Mouse (Mus musculus) thymus, postnatal 25 days (tissue): ENCODE data around the gene Faah.

Source experiments
- DNase-seq: peaks from one replicate; pipeline ENCODE4 v3.0.0; 2022

Gene Faah

DNA sequence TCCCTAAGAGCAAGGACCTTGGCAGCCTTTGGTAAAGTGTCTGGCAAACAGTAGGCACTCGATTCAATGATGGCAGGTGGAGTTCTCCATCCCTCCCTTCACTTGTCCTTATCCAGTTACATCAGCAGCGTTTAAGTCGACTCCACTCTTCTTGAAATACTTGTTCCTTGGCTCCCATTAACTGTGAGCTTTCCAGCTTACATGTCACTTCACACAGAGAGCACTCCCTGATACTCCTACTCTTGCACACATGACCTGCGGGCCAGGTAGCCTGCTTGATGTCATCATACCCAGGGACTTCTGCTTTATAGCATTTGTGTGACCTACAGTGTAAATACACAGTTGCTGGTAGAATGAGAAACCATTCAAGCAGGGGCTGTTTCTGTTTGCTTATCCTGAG is 21.0 kb downstream of the Faah start:
- DNase-seq, result no peak

DNA sequence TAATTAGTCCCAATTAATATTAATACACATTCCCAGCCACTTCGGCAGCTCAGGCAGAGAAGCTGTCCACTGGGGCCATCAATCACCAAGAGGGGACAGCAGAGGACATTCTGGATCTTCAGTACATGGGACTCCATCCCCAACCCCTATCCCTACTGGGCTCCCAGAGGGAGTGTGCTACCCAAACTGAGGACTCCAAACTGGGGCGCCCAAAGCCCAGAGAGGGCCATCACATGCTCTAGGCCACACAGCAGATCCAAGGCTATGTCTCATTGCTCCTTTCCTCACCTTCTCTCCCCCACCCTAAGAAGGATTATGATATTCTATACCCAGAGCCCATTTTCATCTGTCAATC is 22.4 kb downstream of the Faah start:
- no peak for DNase-seq

DNA sequence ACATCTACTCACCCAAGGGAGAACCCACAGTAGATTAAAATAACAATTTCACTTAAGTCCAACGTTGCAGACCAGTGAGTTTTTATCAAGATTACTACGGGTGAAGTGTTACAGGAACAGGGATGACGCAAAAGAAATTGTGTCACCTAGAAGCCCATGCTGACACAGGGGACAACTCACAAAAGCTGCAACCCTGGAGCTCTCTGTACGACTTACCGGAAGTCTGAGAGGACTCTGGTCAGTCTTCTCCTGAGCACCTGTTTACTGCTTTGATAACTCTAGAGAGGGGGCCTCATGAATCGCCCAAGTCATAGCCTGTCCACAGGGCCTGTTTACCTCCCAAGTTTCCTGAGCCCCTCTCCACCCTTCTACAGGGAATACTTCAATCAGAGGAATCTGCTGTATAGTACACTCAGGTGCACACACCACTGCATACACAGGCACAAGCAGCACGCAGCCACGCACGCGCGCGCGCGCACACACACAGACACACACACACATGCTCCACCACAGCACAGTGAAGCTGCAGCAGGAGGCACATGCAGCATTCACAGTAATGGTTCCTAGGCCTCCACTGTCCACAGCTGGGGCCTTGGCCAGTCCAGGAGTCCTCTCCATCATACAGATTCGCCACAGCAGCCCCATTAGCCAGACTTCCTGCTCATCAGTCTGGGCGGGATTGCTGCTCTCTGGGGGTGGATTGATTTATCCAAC is 22.9 kb downstream of the Faah start:
- no peak for DNase-seq

DNA sequence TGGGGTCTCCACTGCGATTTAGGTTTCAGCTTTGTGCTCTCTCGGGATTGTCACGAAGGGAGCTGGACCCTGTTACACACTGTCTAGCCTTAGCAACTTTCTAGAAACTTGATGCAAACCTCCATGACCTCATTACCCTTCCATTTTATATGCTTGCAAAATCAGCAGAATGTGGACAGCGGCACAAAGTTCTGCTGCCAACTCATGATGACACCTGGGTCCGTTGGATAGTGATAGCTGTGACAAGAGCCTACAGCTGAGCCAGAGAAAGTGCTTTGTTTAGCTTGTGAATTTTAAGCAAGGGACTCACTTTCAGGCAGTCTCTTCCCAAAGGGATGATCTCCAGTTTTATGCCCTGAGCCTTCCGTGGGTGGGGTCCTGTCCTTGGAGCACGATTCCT is 28.3 kb downstream of the Faah start:
- no peak for DNase-seq

DNA sequence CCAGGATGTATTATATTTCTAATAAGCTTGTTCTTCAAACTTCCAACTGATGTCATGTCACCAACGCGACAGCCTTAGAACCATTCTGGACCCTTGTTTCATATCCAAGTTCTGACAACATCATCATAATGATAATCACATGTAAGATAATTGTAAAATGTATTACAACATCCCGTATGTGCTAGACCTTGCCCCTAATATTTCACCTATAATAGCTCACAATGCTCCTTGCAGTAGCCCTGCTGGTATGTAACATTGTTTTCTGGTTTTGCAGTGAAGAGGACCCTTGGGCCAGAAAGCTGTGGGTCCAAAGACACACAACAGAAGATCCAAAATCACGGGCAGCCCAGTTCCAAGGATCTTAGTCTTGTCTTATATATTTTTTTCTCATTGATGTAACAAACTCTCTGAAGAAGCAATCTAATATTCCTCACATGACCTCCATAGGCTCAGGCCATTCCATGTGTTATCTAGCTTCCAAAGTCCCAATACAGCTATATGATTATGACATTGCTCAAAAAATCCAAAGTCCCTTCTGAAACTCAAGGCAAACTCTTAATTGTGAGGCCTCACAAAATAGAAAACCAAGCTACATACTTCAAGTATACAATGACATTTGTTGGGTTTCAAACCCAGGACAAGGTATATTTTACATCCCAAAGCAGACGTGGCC is 29.7 kb downstream of the Faah start:
- no peak for DNase-seq

DNA sequence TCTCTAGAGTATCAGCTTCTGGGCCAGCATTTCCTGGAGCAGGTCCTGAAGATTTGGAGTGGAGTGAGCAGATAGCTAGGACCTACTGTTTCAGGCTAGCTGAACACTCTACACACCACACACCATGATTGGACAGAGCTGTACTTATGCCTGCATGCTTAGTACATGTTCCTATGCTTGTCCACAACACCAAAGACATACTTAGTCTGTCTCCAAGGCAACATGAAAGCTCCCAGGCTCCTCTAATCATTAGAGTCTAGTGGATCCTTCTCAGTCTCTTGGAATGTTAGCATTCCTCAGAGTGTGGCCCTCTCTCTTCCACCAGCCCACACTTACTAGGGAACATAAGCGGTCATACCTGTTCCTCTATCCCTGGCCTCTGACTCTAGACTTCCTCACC is 30.3 kb downstream of the Faah start:
- DNase-seq, result no peak

DNA sequence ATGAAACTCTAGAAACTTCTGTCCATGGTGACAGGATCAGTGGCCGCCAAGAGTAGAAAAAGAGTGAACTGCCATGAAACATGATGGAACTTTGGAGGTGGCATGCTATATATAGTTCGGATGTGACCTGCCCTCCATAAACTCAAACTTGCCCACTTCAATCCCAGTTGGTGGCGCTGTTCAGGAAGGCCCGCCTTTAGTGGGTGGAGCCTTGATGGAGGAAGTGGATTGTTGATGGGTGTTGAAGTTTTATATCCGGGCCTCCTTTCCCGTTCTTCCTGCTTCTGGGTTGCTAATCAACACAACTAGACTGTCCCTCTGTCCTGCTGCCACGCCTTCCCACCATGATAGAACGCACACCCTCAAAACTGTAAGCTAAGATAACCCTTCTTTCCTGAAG is 32.8 kb downstream of the Faah start:
- no peak for DNase-seq

DNA sequence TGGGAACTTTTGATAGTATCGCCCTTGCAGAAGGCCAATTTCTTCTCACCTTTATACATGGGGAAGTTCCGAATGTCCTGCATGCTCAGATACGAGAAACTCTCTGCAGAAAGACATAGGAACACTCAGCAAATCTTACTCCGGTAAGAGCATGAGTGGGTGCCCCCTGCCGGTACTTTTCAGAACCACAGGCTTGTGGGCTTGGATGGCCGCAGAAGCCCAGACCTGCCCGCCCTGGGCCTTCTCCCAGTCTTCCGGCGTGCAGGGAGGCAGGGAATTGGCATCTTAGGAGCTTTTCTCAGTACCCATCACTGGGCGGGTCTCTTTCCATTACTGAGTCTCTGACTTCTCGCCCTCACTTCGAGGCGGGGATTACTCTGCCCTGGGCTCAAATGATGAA is 33.6 kb downstream of the Faah start:
- DNase-seq, result peak; percentile 75

DNA sequence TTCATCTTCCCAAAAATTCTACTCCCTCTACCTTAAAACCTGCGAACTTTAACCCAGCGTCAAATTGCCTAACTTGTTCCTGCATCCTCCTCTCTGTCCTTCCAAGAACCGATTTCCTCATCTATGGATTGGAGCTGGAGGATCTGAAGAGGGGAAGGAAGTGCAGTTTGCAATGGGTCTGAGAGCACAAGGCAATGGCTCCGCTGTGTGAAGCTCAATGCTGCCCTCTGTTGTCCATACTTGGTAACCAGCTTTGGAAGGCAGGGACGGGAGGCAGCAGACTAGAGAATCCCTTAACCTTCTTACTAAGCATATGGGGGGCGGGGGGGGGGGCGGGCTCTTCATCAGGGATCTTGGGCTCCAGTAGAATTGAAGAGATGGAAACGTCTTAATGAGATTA is 37.0 kb downstream of the Faah start:
- DNase-seq, result peak; percentile 66

DNA sequence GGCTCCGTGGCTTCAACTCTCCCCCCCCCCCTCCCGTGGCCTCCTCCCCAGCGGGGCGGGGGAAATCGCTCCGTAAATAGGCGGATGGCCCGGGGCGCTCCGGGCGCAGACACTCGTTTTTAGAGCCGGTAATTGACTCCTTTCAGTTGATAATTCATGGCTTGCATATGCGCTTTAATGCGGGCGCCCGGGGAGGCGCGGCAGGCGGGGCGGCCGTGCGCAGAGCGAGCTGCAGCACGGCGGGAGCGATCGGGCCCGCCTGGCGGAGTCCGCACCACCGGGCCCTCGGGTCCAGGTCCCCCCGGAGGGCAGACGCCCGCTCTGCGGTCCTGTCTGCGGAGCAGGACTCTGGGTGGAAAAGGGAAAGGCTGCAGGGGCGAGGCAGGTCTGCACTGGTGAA is 38.3 kb downstream of the Faah start:
- DNase-seq, result no peak

DNA sequence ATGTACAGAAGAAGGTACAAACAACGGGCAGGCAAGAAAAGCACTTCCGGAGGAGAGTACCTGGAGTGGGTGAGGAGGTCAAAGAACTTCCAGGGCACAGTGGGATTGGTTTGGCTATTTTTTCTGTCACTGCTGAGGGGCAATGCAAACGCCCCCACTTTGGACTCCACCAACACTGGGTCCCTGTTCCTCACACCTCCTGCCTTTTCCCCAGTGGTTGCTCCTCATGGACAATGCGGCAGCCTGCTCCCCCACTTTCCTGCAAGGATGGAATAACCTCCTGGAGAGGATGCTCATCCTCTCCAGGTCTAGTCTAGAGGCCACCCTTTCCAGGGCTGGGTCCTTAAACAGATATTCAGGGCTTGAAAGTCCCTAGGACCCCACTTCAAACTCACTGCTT is 38.8 kb downstream of the Faah start:
- DNase-seq, result no peak

DNA sequence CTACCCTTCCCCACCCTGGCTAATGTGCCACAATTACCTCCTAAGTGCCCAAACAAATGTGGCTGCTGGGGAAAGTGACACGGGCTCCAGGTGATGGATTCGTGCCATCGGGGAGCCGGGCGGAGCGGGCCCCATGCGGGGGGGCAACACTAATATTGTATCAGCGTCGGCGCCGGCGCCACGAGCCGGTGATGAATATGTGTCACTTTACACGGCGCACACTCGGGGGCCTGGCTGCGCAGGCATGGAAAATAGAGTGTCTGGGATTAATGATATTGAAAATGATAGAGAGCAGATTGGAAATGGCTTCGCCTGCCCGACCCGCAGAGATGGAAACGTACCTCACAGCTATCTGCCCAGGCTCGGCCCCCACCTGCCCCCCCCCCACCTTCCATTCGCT is 45.2 kb downstream of the Faah start:
- no peak for DNase-seq

DNA sequence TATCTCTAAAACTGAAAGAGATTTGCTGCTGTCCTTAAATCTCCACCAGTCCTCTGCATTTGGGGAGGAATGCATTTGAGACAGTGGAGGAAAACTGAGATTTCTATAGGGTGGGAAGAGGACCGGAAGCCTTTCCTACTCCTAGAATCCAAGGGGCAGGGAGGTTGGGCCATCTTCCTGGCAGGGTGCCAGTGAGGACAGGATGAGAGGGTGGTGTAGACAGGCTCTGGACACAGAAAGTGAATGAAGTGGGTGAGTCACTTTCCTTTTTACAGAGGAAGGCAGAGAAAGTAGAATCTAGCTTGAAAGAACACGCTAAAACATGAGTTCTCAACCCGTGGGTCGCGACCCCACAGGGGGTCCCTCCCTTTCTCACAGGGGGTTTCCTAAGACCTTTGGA is 53.3 kb downstream of the Faah start:
- DNase-seq, result no peak

DNA sequence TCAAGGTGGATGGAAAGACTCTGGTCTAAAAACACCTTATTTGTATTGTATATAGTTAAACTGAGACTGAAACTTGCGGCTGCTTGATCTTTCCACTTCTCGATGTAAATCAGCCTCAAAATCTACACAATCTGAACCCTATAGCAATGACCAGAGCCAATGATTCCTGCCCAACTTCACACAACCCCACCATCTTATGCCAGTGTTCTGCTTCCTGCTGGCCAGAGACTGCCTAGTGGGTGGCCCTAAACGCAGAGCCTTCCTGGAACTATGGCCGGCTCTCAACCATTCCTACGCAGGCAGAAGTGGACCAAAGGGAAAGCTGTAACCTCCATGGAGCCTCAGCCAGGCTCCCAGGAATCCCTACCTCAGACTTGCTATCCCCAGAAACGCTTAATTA is 54.0 kb downstream of the Faah start:
- no peak for DNase-seq

DNA sequence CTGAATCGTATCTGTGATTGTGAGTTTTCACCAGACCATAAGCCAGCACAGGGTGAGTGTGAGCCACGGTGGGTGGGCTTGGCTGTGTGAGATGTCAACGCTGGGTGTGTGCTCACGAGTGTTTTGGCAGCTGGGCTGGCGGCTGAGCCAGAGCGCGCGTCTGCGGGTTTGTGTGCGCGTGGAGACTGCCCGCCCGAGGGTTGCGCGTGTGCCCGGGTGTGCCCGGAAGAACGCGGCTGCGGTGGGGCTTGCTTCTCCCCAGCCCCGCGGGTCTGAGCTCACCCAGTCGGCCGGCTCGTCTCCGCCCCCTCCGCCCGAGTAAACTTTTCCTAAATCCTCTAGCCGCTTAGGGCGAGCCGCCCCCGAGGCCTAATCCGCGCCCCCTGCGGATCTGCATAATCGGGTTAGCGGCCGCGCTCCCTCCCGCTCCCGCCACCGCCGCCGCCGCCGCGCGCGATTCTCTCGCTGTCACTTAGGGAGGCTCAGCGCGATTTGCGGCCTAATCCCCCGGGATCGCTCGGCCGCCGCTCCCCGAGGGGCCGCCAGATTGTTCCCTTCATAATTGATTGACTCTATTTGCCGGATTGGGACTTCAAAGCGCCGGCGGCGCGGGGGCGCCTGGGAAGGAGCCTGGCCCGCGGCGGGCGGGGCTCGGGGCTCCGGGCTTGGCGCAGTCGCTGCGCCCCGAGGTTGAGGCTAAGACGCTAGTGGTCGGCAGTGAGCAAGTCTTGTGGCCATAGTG is 54.9 kb downstream of the Faah start:
- DNase-seq, result no peak

DNA sequence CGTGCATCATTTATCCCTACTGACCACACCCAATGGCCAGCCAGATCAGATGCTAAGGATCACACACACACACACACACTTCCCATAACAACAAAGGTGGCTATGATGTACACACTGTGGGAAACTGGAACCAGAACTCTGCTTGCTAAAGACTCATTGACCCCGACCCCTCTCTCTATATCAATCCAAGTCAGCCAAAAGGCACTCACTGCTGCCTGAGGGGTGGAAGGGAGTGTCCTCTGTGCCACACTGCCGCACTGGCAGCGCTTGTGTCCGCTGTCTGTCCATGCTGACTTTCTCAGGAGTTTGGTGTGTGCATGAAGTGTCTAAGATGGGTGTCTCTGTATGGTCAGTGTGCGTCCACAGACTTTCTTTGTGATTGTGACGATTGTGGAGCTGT is 55.7 kb downstream of the Faah start:
- DNase-seq, result no peak

DNA sequence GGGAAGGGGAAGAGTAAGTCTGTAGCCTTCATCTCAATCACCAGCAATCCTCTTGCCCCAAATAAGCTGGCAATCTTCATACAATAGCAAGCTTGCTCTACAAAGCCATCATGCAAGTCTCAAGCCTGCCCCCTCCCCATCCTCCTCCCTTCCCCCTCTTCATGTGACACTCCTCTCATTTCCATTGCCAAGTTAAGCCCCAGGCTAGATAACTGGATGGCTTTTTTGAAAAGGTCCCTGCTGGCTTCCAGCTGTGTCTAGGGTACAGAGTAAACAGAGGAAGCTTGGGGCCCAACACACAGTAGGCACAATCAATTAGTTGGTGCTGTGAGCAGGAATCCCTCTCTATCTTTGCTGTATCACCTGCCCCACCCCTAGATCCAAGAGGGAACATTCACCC is 58.2 kb downstream of the Faah start:
- DNase-seq, result no peak

DNA sequence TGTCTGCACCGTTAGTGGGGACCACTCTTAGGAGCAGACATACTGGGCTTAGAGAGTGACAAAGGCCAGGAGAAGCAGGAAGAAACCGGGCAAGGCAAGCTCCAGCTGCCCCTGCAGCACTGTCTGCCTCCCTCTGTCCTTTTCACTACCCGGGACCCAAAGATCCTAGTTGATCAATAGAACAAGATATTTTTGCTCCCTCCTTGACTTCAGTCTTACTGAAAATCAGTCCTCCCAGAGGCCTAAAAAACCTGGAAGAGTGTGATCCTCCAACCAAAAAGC is 62.3 kb downstream of the Faah start:
- no peak for DNase-seq

DNA sequence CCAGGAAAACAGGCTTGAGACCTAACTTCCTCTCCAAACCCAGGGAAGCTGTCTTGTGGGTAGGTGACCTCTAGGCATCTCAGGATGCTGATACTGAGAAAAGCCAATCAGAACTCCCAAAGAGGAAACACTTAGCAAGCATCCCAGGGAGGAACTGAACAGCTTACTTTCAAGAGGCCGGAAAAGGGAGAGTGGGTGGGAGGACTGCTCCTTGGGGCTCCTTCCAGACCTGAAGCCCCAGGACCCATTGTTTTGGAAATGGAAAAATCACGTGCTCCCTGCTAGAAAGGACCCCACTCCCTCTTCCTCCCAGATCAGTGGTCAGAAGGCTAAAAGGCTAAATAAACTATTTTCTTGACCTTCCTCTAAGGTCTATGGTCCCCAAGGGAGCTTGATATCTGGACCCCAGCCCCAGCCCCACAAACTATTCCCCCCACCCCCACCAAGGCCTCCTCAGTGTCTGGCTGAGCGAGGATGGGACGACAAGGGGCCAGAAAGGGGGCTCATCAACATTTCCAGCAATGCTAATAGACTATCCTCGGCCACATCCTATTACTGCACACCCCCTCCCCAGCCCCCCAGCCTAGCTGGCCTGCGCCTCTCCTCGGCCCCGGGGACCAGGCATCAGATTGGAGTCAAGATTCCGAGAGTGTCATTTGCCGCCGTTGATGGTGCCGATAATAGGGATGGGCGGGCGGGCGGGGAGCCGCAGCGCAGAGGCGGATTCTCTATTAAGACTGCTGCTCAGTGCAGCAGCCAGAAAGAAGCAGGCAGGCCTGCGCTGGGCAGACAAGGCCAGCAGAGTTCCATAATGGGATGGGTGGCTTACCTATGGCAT is 62.9 kb downstream of the Faah start:
- DNase-seq, result no peak

DNA sequence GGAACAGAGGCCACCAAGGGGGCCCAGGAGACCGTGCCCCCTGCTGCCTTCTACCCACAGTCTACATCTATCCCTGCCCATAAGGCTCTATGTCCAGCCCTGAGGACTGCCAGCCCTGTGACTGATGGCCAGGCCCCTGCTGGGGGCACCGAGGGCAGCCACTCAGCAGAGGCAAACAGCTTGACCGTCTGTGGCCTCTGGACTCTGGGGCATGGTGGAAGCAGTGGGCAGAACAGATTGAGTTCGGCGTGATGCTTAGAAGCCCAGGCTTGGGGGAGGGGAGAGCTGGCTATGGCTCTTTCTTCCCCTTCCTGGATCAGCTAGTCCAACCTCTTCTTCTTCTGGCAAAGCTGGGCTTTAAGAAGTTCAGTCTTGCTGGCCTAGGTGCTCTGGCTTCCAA is 64.2 kb downstream of the Faah start:
- DNase-seq, result no peak

DNA sequence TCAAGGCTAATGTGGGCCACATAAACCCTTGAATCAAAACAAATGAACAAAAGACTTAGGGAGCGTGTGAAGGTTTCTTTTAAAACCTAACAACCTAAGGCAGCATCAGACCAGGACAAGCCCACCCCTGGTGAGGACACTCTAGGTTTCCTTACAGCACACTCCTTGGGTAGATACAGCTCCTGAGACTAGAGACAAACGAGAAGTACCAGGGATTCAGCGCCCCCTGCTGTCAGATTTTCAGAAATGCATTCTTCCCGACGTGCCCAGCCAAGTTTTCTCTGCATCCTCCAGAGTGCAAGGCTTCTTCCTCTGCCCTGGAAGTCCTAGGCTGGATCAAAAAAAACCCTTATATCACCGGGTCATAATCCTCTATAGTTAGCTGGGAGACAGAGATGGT is 65.0 kb downstream of the Faah start:
- DNase-seq, result peak; percentile 41

DNA sequence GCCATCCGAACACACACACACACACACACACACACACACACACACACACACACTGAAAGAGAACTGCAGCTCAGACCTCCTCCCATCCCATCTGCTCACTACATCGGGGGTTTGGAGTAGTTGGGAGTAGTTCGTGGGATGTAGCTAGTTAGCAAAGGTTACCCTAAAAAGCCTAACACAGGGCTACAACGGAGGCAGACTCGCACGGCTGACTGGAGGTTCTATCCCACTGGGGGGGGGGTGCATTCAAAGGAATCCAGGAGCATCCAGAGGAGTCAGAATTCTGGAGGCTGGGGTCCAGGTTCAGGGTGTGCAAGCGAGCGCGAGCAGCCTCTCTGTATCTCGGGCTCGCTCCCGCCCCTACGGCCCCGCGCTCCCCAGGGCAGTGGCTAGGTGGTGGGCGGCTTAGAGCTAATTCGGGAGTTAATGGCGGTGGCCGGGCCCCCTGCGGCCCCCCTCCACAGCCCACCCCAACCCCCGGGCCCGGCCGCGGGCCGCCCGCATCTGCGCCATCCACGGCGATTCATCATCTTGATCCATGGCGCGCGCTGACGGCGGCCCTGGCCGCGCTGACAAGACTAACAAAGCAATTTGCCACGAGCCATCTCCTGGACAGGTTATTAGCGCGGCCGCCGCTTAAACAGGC is 73.9 kb downstream of the Faah start:
- DNase-seq, result no peak

DNA sequence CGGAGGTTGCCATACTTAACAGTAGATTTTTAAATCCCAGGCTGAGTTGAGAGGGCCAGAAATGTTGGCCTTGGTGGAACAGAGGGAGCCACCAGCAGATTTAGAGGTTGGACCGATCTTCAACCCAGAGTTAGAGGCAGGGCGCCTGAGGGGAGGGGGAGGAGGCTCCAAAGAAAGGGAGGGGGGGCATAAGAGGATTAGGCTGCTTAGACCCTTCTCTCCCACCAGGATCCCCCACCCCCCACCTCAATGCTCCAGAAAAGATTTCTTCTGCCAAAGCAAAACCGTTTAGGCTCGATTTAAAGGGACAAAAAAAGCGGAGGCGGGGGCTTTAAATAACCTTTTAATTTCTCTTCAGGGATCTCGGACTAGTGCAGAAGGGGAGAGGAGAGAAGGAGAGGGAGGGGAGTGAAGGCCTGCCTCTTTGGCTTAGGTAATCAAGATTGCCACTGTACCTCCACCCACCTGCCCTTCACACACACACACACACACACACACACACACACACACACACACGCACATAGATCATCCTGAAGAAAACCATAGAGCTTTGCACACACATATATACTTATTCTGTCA is 76.4 kb downstream of the Faah start:
- no peak for DNase-seq
